Mouse (Mus musculus): Measurements from ENCODE around the gene Cib2. TPM values are rescaled to one million over a fixed set of nuclear protein-coding genes. Genes with fewer than 3 reads are reported as not detected.
"Not testable (repeated sequence)": the region's sequence is repeated elsewhere in the genome, so short reads cannot be mapped to it uniquely, and the experiment has no call there.

Cib2 gene
- 19.1 and 20.8 TPM in 2 replicates for polyA plus RNA-seq (2014; fragmentation: Nextera tagmentation; extraction: Ambion mirVana)

DNA sequence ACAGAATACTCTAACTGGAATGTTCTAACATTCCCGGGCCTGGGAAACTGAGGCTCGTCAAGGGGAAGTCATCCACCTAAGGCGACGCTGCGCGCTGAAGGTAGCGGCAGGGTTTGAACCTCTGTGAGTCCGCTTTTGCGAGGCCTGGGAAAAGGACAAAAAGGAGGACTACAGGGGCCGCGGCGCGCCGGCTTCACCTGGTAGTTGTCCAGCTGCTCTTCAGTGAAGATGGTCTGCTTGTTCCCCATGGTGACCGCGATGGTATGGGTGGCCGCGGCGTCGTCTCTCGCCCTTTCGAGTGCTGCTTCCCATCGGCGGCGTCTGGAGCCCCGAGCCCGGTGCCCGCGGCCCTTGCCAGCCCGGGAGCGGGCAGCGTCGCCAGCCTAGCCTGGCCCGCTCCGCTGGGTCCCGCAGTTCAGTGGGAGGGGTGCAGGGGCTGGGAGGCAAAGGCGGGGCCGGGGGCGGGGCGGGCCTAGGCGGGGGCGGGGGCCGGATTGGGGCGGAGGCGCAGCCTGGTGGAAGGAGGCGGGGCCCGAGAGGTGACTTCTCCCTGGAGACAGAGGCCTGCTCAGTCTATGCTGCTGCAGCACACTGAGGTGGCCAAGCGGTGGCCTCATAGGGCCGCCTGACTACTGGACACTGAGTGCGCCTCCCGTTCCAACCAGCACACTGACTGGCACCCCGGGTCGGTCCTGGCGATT lies at the start of gene Cib2:
Gene Cib2 (minus strand): TSS at position 448 of the 701 bp plus-strand sequence.
- DNase-seq (ENCODE audit: low spot score) (peak; percentile 81), ATAC-seq (ENCODE audit: low FRiP score) (peak; percentile 96)
- Histone ChIP-seq H3K27ac (ENCODE audit: low read depth, low read length) (no peak within 1 kb of the TSS), H3K9me3 (ENCODE audit: control insufficient read depth, low read length) (no peaks in the 10 kb centered on the region), H3K36me3 (ENCODE audit: control insufficient read depth, insufficient read depth, low read length) (no peaks in the 10 kb centered on the region), H3K4me2 (replicated peaks; ENCODE audit: low read depth, low read length) (peak within 1 kb of the TSS; percentile 81), H3K27me3 (ENCODE audit: control insufficient read depth, insufficient read depth, low read length) (no peaks in the 10 kb centered on the region), H3K4me1 (replicated peaks; ENCODE audit: control insufficient read depth, insufficient read depth, low read length) (no peaks in the 10 kb centered on the region), H3K4me3 (ENCODE audit: low read depth, low read length) (peak within 1 kb of the TSS; percentile 51), H3K9ac (ENCODE audit: low read depth, low read length) (peak within 1 kb of the TSS; percentile 50)
- 1% methylated on average over 44 of the region's 54 CpGs for WGBS

DNA sequence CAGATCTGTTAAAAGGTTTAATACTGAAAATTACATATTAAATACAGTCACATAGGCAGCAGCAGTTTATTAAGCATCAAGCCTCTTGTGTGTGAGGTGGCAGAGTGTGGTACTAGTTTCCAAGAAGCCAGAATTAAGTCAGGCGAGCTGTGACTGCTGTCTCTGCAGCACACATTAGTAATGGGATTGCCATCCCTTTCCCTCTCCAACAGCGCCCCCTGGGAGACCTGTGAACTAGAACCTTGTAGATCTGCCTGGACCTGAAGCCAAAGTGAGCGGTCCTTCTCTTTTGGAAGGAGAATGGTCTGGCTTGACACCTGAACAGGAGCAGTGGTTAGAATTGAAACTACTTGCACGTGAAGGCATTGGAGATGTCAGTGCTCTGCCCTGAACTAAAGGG lies 44.9 kb upstream of the Cib2 start:
- no peak for ATAC-seq (ENCODE audit: low FRiP score)
- Histone ChIP-seq H3K9ac (ENCODE audit: low read depth, low read length) (no peak overlapping the region), H3K9me3 (ENCODE audit: control insufficient read depth, low read length) (no peaks in the 10 kb centered on the region), H3K4me1 (replicated peaks; ENCODE audit: control insufficient read depth, insufficient read depth, low read length) (no peaks in the 10 kb centered on the region), H3K4me2 (replicated peaks; ENCODE audit: low read depth, low read length) (no peak overlapping the region), H3K27ac (ENCODE audit: low read depth, low read length) (no peak overlapping the region), H3K27me3 (ENCODE audit: control insufficient read depth, insufficient read depth, low read length) (no peaks in the 10 kb centered on the region), H3K4me3 (ENCODE audit: low read depth, low read length) (no peak overlapping the region), H3K36me3 (ENCODE audit: control insufficient read depth, insufficient read depth, low read length) (peaks cover 12% of the 10 kb centered on the region)
- WGBS, result 55% methylated on average over 4 of the region's 4 CpGs
- peak; percentile 71 for DNase-seq (ENCODE audit: low spot score)

DNA sequence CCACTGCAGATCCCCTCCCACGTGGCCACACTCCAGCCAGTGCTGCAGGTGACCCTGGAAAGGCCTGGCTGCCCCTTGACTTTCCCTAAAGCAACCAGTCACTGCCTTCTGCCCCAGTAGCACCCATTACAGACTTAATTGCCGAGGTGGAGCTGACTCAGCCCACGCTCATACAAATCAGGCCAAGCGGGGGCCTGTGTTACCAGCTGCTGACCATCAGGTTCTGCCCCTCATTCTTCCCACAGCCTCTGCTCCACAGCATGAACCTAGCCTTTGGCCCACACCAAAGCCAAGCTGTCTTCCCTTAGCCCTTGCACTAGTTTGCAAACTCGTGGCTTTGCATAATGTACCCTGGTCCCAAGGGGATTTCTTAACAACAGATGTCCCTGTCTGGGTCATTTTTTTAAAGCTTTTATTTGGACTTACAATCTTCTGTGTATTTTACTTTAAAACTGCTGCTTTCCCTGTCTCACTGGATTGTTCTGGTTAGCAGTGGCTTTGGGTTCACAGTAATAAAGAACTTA lies 44.2 kb upstream of the Cib2 start:
- DNase-seq (ENCODE audit: low spot score) (no peak), ATAC-seq (ENCODE audit: low FRiP score) (no peak)
- Histone ChIP-seq H3K4me1 (replicated peaks; ENCODE audit: control insufficient read depth, insufficient read depth, low read length) (no peaks in the 10 kb centered on the region), H3K36me3 (ENCODE audit: control insufficient read depth, insufficient read depth, low read length) (peaks cover 16% of the 10 kb centered on the region), H3K27me3 (ENCODE audit: control insufficient read depth, insufficient read depth, low read length) (no peaks in the 10 kb centered on the region), H3K4me2 (replicated peaks; ENCODE audit: low read depth, low read length) (no peak overlapping the region), H3K9me3 (ENCODE audit: control insufficient read depth, low read length) (no peaks in the 10 kb centered on the region), H3K27ac (ENCODE audit: low read depth, low read length) (no peak overlapping the region), H3K4me3 (ENCODE audit: low read depth, low read length) (no peak overlapping the region), H3K9ac (ENCODE audit: low read depth, low read length) (no peak overlapping the region)
- 65% methylated on average over 5 of the region's 5 CpGs for WGBS

DNA sequence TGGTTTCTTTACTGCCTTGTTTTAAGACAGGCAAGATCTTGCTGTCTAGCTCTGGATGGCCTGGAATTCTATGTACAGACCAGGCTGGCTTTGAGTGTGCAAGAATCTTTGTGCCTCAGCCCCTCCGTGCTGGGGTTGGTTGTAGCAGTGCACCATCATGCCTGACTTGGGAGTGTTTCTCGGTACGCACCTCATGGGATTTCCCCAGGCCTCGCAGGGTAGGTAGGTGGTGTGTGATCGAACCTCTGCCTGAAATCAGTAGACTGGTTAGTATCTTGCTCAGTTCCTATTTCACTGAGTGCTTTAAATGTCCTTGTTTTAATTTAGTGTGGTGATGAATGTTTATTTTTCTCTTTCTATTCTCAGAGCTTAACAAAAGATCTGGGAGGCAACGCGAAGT lies 42.9 kb upstream of the Cib2 start:
- ATAC-seq (ENCODE audit: low FRiP score) (no peak), DNase-seq (ENCODE audit: low spot score) (no peak)
- Histone ChIP-seq H3K4me2 (replicated peaks; ENCODE audit: low read depth, low read length) (no peak overlapping the region), H3K36me3 (ENCODE audit: control insufficient read depth, insufficient read depth, low read length) (peaks cover 16% of the 10 kb centered on the region), H3K9me3 (ENCODE audit: control insufficient read depth, low read length) (no peaks in the 10 kb centered on the region), H3K27ac (ENCODE audit: low read depth, low read length) (no peak overlapping the region), H3K9ac (ENCODE audit: low read depth, low read length) (no peak overlapping the region), H3K27me3 (ENCODE audit: control insufficient read depth, insufficient read depth, low read length) (no peaks in the 10 kb centered on the region), H3K4me3 (ENCODE audit: low read depth, low read length) (no peak overlapping the region), H3K4me1 (replicated peaks; ENCODE audit: control insufficient read depth, insufficient read depth, low read length) (no peaks in the 10 kb centered on the region)
- 90% methylated on average over 7 of the region's 7 CpGs for WGBS

DNA sequence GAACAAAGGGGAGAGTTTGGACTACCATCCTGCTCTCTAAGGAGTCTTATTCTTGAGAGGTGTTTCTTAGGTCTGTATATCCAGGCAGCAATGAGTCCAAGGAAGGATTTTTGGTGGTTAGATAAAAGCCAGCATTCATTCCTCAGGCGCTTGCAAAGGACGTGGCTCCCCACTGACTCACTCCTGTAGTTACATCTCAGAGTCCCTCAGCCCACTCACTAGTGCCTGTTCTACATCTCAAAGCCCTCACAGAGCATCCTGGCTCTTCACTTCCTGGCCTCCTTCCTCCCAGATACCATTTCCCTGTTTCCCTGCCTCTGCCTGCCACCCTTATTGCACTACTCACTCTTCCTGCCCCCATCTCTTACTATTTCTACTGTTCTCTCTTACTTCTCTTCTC lies 42.4 kb upstream of the Cib2 start:
- Histone ChIP-seq H3K27me3 (ENCODE audit: control insufficient read depth, insufficient read depth, low read length) (no peaks in the 10 kb centered on the region), H3K9me3 (ENCODE audit: control insufficient read depth, low read length) (no peaks in the 10 kb centered on the region), H3K9ac (ENCODE audit: low read depth, low read length) (no peak overlapping the region), H3K4me2 (replicated peaks; ENCODE audit: low read depth, low read length) (no peak overlapping the region), H3K4me3 (ENCODE audit: low read depth, low read length) (no peak overlapping the region), H3K27ac (ENCODE audit: low read depth, low read length) (no peak overlapping the region), H3K4me1 (replicated peaks; ENCODE audit: control insufficient read depth, insufficient read depth, low read length) (no peaks in the 10 kb centered on the region), H3K36me3 (ENCODE audit: control insufficient read depth, insufficient read depth, low read length) (peaks cover 16% of the 10 kb centered on the region)
- no peak for DNase-seq (ENCODE audit: low spot score)
- no peak for ATAC-seq (ENCODE audit: low FRiP score)
- WGBS, result 76% methylated on average over 2 of the region's 2 CpGs

DNA sequence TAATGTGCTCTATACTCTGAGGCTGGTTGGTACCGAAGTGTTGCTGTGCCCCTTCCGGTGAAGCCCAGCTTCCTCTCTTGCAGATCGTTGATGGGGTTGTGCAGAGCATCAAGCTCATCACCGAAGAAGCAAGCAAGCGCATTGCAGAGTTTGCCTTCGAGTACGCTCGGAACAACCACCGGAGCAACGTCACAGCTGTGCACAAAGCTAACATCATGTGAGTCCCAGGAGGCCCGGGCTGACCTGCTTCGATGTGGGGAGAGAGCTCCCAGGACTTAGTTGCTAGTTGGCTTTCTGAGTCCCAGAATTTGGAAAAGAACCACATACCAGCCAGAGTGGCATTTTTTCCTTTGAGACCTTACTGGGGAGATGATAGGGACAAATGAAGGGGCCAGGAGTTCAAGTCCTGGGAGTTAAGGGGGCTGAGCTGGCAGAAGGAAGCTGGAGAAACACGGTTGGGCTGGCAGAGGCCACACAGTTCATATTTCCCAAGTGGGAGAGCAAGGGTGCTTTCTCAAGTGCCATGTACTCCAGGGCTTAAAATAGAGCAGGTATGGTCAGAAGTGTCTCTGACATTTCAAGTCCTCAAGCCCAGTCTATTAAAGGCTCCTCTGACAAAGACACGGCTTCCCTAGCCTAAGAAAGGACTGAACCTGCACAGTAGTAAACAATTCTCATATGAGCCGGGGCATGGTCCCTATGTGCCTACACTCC lies 36.9 kb upstream of the Cib2 start:
- Histone ChIP-seq H3K4me2 (replicated peaks; ENCODE audit: low read depth, low read length) (no peak overlapping the region), H3K4me3 (ENCODE audit: low read depth, low read length) (no peak overlapping the region), H3K27me3 (ENCODE audit: control insufficient read depth, insufficient read depth, low read length) (no peaks in the 10 kb centered on the region), H3K9me3 (ENCODE audit: control insufficient read depth, low read length) (no peaks in the 10 kb centered on the region), H3K4me1 (replicated peaks; ENCODE audit: control insufficient read depth, insufficient read depth, low read length) (no peaks in the 10 kb centered on the region), H3K27ac (ENCODE audit: low read depth, low read length) (no peak overlapping the region), H3K9ac (ENCODE audit: low read depth, low read length) (no peak overlapping the region), H3K36me3 (ENCODE audit: control insufficient read depth, insufficient read depth, low read length) (peaks cover 14% of the 10 kb centered on the region)
- DNase-seq (ENCODE audit: low spot score) (no peak), ATAC-seq (ENCODE audit: low FRiP score) (no peak)
- 97% methylated on average over 15 of the region's 15 CpGs for WGBS

DNA sequence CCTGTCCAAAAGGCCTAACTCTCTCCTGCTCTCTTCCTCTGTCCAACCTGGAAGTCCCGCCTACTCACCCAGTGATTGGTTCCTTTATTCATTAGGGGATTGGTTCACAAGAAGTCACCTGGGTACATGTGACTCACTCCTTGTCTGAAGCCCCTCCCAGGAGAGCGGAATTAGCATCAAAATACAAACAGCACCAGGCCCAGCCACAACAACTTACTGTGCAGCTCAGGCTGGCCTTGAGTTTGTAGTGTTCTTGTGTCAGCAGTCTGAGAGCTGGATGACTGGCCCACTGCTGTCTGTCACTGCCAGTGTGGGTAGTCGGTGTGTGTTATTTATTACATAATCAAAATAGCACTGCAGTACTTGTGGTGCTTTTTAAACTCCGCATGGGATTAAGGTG lies 33.6 kb upstream of the Cib2 start:
- not testable (repeated sequence) for H3K36me3 ChIP-seq (ENCODE audit: control insufficient read depth, insufficient read depth, low read length); H3K4me1 ChIP-seq (replicated peaks; ENCODE audit: control insufficient read depth, insufficient read depth, low read length); ATAC-seq (ENCODE audit: low FRiP score); H3K4me2 ChIP-seq (replicated peaks; ENCODE audit: low read depth, low read length); H3K4me3 ChIP-seq (ENCODE audit: low read depth, low read length); H3K9ac ChIP-seq (ENCODE audit: low read depth, low read length); DNase-seq (ENCODE audit: low spot score); H3K27me3 ChIP-seq (ENCODE audit: control insufficient read depth, insufficient read depth, low read length); H3K27ac ChIP-seq (ENCODE audit: low read depth, low read length); H3K9me3 ChIP-seq (ENCODE audit: control insufficient read depth, low read length)
- 70% methylated on average over 4 of the region's 4 CpGs for WGBS

DNA sequence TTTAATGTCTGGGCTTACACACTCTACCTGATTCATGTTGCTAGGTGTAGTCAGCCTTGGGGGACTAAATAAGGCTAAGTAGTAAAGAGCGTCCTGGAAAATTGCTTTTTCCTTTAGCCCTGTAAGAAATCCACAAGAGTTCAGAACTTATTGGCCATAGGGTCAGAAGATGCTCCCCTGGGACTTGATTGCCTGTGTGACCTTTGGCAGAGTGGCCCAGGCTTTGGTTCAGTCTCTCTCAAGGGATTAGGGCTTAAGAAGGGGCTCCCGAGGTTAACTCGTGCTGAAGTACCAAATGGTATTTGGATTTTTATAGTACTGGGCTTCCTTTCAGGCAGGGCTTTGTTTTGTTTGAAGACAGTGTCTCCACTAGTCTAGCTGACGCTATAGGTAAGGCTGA lies 27.8 kb upstream of the Cib2 start:
- no peak overlapping the region for H3K9ac ChIP-seq (ENCODE audit: low read depth, low read length)
- no peaks in the 10 kb centered on the region for H3K27me3 ChIP-seq (ENCODE audit: control insufficient read depth, insufficient read depth, low read length)
- 73% methylated on average over 4 of the region's 4 CpGs for WGBS
- no peak overlapping the region for H3K4me3 ChIP-seq (ENCODE audit: low read depth, low read length)
- ATAC-seq (ENCODE audit: low FRiP score), result no peak
- H3K27ac ChIP-seq (ENCODE audit: low read depth, low read length), result no peak overlapping the region
- no peak for DNase-seq (ENCODE audit: low spot score)
- no peak overlapping the region for H3K4me2 ChIP-seq (replicated peaks; ENCODE audit: low read depth, low read length)
- H3K36me3 ChIP-seq (ENCODE audit: control insufficient read depth, insufficient read depth, low read length), result no peaks in the 10 kb centered on the region
- no peaks in the 10 kb centered on the region for H3K4me1 ChIP-seq (replicated peaks; ENCODE audit: control insufficient read depth, insufficient read depth, low read length)
- H3K9me3 ChIP-seq (ENCODE audit: control insufficient read depth, low read length), result no peaks in the 10 kb centered on the region

Measured in hindbrain, embryonic 11.5 days (tissue).